Mouse (Mus musculus) cerebellum, postnatal 10 days (tissue): ENCODE measurements around the gene Lin7a.

Experiments used
- DNase-seq, 2 experiments: peaks; one replicate each; pipeline ENCODE4 v3.0.0; 2021; ENCODE audit warnings: mixed read lengths in 2 of 2

Gene Lin7a

GRCm38 (mm10) chr10:107252503-107252815 is 19.0 kb upstream of the Lin7a start:
- no peak for DNase-seq

- no peak for DNase-seq
Measured at GRCm38 (mm10) chr10:107253191-107253965, 18.1 kb upstream of the Lin7a start.

- no peak for DNase-seq
Measured at GRCm38 (mm10) chr10:107254656-107255055, 16.8 kb upstream of the Lin7a start.

- no peak for DNase-seq
Measured at GRCm38 (mm10) chr10:107255351-107256050, 16.0 kb upstream of the Lin7a start.

GRCm38 (mm10) chr10:107256451-107256960 is 15.0 kb upstream of the Lin7a start:
- no peak for DNase-seq

- peak in 1 of 2 experiments; percentile 30 for DNase-seq
Measured at GRCm38 (mm10) chr10:107260428-107260827, 11.1 kb upstream of the Lin7a start.

GRCm38 (mm10) chr10:107272131-107272803 is 781 bp downstream of the Lin7a start:
- peak; percentile 74 to 75 for DNase-seq

GRCm38 (mm10) chr10:107272804-107273145 is 1.3 kb downstream of the Lin7a start:
- peak; percentile 58 to 69 for DNase-seq

GRCm38 (mm10) chr10:107273848-107274247 is 2.4 kb downstream of the Lin7a start:
- DNase-seq: peak; percentile 55 to 69

- peak; percentile 57 to 65 for DNase-seq
Measured at GRCm38 (mm10) chr10:107274785-107275184, 3.3 kb downstream of the Lin7a start.

GRCm38 (mm10) chr10:107276647-107277046 is 5.2 kb downstream of the Lin7a start:
- DNase-seq: no peak

GRCm38 (mm10) chr10:107293934-107294664 is 22.6 kb downstream of the Lin7a start:
- peak; percentile 61 to 70 for DNase-seq

- DNase-seq: no peak
Measured at GRCm38 (mm10) chr10:107300587-107301248, 29.2 kb downstream of the Lin7a start.

- no peak for DNase-seq
Measured at GRCm38 (mm10) chr10:107310964-107311490, 39.5 kb downstream of the Lin7a start.

GRCm38 (mm10) chr10:107312609-107313008 is 41.1 kb downstream of the Lin7a start:
- no peak for DNase-seq

GRCm38 (mm10) chr10:107313395-107313794 is 41.9 kb downstream of the Lin7a start:
- no peak for DNase-seq

GRCm38 (mm10) chr10:107315251-107315650 is 43.8 kb downstream of the Lin7a start:
- no peak for DNase-seq

- no peak for DNase-seq
Measured at GRCm38 (mm10) chr10:107315681-107316080, 44.2 kb downstream of the Lin7a start.

- DNase-seq: no peak
Measured at GRCm38 (mm10) chr10:107316100-107316499, 44.6 kb downstream of the Lin7a start.

- no peak for DNase-seq
Measured at GRCm38 (mm10) chr10:107319648-107320047, 48.2 kb downstream of the Lin7a start.

- no peak for DNase-seq
Measured at GRCm38 (mm10) chr10:107323865-107324264, 52.4 kb downstream of the Lin7a start.

- no peak for DNase-seq
Measured at GRCm38 (mm10) chr10:107325558-107325957, 54.1 kb downstream of the Lin7a start.
